Mouse (Mus musculus) embryonic fibroblast, embryonic 13.5 days (primary cell): Measurements from ENCODE around the gene Col6a3.

Experiments
- CTCF ChIP-seq: IDR thresholded peaks from 2 replicates; pipeline ENCODE4 v1.5.1; 2011; ENCODE audit warnings: mild to moderate bottlenecking, control low read depth, low read length, moderate library complexity, borderline replicate concordance; ENCODE audit not compliant: insufficient read depth
- POLR2A ChIP-seq: IDR thresholded peaks from 2 replicates; pipeline ENCODE4 v1.6.1; 2011; ENCODE audit warnings: low read depth, mild to moderate bottlenecking, control low read depth, low read length, moderate library complexity

GRCm38 (mm10) chr1:90753869-90754563, 89.8 kb downstream of the Col6a3 start:
- TF ChIP-seq CTCF = no peak
- no peak for TF ChIP-seq POLR2A
